Mouse (Mus musculus) brain, embryonic 14.5 days (tissue): ENCODE measurements around the gene I830077J02Rik.

Experiments used
- CTCF ChIP-seq: fragments of 200-500 bp; IDR thresholded peaks from 2 replicates; pipeline ENCODE4 v1.5.1; 2012; ENCODE audit warnings: inconsistent platforms, mild to moderate bottlenecking, moderate library complexity, borderline replicate concordance; ENCODE audit not compliant: insufficient read depth, insufficient read length; ENCODE audit errors: extremely low read depth
- POLR2A ChIP-seq: fragments of 200-500 bp; IDR thresholded peaks from 2 replicates; pipeline ENCODE4 v1.6.1; 2012; ENCODE audit warnings: mild to moderate bottlenecking, inconsistent platforms, borderline replicate concordance; ENCODE audit not compliant: poor library complexity, insufficient read depth, insufficient read length, severe bottlenecking; ENCODE audit errors: extremely low read depth

GRCm38 (mm10) chr3:105971831-105972446 is 39.5 kb upstream of the I830077J02Rik start:
- TF ChIP-seq CTCF (no peak), POLR2A (no peak)
